Mouse (Mus musculus) kidney, adult 11 months (tissue): ENCODE data around the gene Glt8d2.
"Not testable (repeated sequence)": the region's sequence is repeated elsewhere in the genome, so short reads cannot be mapped to it uniquely, and the experiment has no call there.

Experiments
- DNase-seq: peaks from one replicate; pipeline ENCODE4 v3.0.0; 2022

Glt8d2 gene

DNA sequence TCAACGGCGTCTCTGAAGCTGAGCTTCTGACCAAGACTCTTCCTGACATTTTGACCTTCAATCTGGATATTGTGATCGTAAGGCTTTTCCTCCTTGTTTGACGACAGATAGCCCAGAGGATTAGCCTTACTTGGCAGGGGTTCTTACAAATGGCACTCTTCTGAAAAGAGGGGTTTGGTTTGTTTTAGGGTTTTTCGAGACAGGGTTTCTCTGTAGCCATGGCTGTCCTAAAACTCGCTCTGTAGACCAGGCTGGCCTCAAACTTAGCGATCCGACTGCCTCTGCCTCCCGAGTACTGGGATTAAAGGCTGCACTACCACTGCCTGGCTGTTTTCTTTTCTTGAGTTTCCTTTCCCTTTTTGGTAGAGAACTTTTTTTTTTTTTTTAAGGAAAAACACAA lies 49.0 kb downstream of the Glt8d2 start:
- DNase-seq, result no peak

DNA sequence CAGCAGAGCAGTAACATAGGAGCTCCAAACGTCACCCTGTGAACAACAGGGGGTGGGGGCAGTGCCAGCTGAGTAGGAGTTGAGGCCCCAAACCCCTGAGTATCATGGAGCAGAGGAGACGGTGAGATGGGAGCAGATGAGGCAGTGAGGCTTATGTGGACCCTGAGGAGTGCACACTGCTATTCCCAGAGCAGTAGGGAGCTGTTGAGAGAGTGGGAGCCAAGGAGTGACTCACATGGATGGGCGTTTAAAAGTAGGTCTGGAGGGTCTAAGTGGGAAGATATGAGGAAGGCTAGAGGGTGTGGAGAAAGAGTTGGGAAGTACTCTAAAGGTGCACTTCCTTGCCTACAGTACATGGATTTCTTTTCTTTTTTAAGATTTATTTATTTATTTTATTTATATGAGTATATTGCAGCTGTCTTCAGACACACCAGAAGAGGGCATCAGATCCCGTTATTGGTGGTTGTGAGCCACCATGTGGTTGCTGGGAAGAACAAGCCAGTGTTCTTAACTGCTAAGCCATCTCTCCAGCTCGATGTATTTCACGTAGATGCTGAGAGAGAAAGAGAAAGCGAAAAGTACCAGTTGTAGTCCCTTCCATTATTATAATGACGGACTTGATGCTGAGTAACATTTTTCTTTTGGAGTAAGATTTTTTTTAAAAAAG lies 51.3 kb downstream of the Glt8d2 start:
- DNase-seq, result no peak

DNA sequence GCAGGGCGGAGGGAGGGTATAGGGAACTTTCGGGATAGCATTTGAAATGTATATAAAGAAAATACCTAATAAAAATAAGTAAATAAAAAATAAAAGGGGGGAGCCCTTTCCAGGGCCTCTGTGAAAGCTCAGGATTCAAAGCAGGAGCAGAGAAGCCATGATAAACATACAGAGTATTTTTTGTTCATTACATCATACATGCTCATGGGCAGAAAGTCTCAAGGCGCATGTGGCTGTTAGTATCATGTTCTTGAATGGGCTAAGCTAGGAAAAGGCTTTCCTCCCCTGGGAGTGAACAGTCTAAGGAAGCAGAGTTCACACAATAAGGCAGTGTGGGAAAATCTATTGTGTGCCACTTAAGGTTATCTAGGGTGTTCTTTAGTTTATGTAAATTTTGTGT lies 54.1 kb downstream of the Glt8d2 start:
- no peak for DNase-seq

DNA sequence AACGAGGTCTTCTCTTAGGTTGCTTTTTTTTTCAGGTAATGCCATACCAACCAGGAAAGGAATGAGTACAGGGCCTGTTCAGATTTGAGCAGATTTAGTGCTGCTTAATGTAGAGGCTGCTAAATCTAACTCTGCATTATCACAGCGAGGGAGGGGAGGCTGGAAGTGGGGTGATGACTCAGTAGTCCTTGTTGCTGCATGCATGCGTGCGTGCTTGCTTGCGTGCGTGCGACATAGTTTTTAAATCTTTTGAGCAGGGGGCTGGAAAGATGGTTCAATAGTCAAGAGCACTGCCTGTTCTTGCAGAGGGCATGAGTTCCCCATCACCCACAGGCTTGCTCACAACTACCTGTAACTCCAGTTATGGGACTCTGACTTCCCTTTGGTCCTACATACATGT lies 56.1 kb downstream of the Glt8d2 start:
- no peak for DNase-seq

DNA sequence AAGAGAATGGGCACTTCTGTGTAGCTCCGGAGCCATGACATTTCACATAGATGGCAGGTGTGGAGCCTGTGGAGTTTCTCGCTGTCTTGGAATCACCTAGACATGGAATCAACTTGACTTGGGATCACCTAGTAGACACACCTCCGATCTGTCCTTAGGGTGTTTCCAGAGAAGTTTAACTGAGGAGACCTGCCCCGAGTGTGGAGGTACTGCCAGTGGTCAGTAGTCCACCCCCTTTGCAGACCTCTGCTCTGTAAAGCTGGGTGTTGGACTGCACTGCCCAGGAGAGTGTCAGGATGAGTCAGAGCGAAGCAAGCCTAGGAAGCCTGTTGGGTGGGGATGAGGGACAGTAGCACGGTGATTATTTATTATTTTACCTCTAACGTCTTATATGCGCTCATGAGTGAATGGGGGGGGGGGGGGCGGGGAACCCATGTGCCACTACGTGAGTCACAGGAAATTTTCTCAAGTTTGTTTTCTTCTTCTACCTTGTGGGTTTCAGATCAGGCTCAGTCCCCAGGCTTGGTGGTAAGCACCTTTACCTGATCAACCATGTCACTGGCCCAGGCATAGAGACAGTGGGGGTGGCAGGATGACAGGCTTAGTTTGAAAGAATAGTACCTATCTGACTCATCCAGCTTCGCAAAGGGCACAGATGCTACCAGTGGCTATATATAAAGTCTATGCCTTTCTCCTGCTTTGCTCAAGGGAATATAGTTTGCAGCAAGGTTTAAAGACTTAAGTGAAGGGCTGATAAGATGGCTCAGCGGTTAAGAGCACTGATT lies 57.8 kb downstream of the Glt8d2 start:
- DNase-seq, result no peak

DNA sequence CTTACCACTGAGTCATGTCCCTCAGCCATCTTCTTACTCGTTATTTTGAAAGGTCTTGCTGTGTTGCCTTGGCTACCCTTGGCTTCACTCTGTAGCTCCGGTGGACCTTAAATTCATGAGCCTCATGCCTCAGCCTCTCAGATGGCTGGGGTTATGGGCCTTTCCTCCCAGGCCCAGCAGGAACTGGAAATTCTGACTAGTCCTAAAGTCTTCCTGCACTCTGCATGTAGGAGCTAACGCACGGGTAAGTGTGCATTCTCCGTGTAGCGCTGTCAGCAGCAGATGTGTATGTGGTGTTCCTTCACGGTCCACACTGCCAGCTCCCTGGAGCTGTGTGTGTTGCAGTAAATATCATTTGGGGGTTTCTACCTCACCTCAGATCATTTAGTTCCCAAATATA lies 59.3 kb downstream of the Glt8d2 start:
- no peak for DNase-seq

DNA sequence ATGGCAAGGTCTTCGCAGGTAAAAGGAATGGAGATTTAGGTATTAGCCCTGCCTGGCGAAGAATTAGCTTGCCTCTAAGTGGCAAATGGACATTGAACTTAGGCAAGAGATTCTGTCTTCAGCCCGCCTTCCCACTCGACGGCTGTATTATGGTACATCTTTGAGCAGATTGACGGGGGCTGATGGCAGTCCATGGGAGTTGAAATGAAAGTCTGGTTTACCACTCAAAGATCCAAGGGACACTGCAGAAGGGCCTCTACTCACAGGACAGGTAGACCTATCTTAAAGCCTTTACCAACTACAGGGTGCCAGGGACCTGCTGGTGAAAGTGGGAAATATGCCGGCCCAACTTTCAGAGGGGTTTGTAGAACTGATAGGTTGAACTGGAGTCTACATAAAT lies 60.0 kb downstream of the Glt8d2 start:
- DNase-seq, result no peak

DNA sequence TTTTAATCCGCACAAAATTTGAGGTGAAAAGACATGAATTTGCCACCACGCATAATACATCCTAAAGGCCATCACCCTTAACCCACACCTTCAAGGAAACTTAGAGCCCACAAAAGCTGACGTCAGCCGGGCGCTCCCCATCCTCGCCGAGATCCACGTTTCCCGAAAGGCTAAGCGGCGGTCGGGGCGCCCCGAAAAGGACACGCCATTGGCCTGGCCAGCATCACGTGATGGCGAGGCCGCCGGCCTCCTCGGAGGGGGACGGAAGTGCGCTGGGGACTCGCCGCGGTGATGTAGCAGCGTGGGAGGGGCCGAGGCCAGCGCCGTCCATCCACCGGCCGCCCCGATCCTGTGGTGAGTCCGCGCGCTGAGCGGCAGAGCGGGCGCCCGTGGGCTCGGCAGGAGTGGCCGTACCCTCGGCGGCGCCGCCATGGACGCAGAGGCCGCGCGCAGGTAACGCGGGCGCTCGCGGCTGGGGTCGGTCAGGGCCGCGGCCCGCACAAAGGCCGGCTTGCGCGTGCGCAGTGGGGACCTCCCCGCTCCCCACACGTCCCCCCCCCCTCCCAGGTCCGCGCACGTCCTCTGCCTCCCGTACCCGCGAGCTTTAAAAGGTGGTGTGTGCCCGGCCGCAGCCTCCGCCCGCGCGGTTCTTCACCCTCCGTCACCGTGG lies 60.7 kb downstream of the Glt8d2 start, which contains the start of gene Tdg:
Gene Tdg, plus strand, starts transcription at position 243 of the 670 bp plus-strand sequence.
- DNase-seq, result peak; percentile 91

DNA sequence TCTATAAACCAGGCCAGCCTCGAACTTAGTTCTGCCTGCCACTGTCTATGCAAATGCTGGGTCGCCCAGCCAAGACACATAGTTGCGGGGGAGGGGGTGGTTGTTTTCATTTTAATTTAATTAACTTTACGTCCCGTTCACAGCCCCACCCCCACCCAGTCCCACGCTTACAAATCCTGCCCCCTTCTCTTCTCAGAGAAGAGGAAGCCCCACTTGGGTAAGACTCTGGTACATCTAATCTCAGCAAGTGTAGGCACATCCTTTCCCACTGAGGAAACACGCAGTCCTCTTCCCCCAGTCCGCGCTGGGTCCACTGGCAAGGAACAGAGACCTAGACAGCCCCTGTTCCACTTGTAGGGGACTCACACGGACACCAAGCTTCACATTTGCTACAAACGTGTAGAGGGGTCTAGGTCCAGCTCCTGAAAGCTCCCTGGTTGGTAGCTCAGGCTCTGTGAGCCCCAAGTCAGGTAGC lies 61.3 kb downstream of the Glt8d2 start:
- DNase-seq, result no peak

DNA sequence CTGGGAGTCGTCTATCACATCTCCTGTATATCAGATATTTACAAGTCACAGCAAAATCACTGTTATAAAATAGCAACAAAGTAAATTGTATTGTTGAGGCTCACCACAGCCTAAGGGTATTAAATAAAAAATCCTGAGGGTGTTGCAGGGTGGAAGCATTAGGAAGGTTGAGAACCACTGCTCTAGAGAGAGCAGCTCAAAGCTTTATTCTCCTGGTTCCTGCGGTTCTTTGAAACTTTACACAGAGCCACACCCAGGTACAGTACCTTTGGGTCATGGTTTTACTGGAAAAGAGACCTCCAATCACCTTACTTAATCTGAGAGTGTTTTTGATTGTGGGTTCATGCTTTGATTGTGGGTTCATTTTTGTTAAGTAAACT lies 66.9 kb downstream of the Glt8d2 start:
- DNase-seq, result not testable (repeated sequence)

DNA sequence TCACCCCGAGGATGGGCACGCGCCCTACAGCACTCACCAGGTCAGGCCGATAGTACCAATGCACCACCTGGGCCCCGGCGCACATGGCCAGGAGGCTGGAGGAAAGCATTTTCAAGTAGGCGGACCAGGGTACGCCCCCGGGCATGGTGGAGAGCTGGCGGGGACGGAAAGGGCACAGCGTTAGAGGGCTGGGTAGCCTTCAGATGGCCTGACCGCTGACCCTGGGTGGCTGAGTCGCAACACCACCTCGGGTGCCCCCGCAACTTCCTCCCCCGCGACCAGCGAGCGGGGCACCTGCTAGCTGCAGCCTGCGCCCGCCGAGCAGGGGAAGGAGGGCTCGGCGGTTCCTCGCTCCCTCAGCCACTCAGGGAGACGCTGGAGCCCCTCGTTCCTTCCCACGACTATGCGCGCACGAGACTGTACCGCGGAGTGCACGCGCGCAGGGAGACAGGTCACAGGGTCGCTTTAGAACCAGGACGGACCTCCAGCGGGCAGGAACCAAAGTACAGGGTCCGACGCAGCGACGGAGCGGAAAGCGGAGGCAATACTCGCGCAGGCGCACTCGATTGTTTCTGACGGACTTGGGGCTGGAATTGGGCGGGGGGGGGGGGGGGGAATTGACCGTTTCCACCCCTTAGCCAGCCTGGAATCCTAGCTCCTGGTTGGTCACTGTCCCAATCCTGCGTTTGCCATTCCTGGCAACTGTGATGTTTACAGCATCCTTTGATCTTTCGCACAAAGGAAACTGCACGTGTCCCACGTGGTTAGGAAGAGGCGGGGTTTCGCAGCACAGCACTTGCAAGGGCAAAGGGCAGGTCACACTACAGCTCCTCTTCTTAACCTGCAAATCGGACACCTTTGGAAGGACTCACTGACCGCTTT lies 67.5 kb downstream of the Glt8d2 start, which contains the start of gene 1190007I07Rik:
Gene 1190007I07Rik, minus strand, starts transcription at position 558 of the 882 bp plus-strand sequence.
- peak; percentile 95 for DNase-seq

DNA sequence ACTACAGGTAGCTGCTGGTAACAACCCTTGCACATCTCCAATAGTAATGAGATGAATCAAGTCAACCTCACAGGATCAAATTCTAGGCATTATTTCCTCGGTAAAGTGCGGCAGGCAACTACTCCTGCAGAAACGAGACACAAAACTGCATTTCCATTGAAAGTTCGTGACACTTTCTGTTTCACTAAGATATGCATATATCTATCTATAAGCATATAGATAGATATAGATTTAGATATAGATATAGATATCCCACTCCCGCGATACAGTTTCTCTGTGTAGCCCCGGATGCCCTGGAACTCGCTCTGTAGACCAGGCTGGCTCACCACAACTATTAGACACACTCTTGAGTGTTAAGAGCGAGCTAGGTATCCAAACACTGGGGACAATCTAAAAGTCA lies 68.2 kb downstream of the Glt8d2 start:
- no peak for DNase-seq
